Mouse (Mus musculus) lung, postnatal 4 days (tissue): ENCODE measurements around the gene Shc4.

Source experiments
- DNase-seq, 2 experiments: peaks; one replicate each; pipeline ENCODE4 v3.0.0; 2021

The Shc4 gene

DNA sequence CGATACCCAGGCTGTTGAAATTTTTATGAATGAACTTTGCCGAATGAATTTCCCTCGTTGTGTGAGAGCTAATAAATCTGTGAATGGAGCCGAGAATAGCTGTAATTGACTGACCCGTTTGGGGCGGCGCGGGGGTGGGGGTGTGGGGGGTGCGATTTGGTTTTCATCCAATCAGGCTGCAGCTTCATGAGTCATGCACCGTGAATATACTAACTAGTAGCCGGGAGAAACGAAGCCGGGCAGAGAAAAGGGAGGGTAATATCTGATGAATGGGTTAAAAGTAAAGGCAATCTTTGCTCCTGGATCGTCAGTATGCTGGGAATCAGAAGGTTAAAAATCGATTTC is at the start of gene Shc4:
TSS of gene Shc4 (minus strand) at position 63 of the 345 bp plus-strand sequence.
- no peak for DNase-seq

DNA sequence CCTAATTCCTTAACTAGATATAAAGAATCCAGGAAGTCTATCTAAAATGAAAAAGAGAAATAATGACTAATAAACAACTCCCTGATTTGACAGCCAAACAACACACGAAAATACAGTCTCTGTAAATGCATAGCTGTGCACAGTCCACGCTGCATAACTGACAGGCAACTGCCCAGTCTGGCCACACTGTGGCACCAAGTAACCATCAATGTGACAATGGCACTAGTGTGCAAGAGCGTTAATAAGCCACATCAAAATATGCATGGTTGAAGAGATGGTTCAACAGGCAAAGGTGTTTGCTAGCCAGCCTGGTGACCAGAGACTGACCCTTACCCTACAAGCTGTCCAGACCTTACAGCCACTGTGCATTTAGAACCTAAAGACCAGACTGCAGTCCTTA is 41.1 kb upstream of the Shc4 start:
- peak; percentile 26 to 31 for DNase-seq

DNA sequence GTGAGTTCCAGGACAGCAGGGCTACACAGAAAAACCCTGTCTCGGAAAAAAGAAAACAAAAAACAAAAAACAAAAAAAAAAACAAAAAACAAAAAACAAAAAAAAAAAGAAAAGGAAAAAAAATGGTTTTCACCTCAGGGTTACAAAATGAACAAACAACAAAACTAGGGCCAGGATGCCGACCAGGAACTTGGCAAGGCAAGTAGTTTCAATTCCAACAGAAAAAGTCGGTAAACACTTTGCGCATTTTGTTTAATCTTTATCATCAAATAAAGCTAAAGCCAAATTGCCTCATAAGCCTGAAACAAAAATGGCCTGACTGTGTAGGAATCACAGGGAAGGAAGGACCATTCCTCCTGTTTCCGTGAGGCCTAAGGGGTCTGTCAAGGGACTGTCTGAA is 40.6 kb upstream of the Shc4 start:
- DNase-seq = no peak

DNA sequence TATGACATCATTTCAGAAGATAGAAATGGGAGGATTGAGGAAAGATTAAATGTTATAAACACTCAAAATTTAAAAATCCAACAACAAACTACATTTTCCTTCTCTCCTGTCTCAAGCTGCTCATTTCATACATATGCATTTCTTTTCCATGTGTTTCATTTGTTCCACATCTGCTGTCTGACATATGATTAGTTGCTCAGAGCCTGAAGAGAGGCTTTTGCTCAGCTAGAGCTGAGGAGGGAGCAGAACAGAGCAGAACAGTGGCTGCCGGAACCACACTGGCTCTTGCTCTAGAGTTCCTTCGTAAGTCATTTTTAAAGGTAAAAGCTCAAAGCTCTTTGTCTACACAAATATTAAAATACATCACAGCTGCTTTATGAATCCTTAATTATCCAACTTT is 25.4 kb upstream of the Shc4 start:
- no peak for DNase-seq

DNA sequence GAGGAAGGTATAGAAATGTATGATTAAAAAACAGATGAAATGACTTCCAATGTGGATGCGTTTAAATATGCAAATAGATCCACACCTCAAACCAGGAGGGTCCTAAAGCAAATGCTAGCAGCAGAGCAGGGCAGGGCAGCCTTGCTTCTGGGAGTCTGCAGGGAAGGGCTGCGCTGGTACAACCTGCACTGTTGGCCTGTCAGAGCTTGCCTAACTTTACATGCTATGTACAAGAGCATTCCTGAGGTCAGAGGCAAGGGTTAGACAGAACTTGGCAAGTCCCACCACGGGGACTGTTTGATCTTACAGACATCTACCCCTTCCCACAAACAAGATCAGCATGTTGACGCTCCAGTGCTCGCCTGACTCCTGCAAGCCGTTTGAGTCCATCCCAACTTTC is 15.4 kb upstream of the Shc4 start:
- DNase-seq = no peak

DNA sequence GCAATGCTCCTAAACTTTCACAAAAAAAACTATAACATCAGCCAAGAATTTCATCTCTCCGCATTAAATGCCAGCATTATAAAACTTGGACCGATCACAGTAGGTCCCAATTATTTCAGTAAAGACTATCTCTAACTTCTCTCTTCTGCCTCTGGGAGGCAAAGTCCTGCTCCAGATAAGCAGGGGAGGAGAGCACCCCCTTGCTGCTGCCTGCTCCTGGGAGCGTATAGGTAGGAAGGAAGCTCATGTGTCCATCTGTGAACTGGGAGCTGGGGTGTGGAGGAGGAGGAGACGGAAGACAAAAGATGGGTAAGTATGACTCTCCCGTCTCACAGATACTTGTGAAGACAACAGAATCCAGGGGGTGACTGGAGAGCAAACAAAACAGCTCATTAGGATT is 14.8 kb upstream of the Shc4 start:
- DNase-seq = no peak

DNA sequence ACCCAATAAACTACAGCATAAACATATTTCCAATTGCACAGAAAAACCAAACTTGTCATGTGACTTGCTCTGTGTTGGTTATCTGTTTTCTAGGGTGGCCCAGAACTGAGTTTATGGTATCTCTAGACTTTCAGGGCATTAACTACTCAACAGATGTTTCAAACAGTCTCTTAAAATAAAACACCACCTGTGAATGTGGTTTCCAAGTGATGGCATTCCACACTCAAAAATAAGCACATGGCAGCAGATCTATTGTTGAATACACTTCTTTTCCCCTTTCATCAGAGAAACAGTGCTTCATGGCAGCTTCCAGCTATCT is 12.0 kb upstream of the Shc4 start:
- DNase-seq = no peak

GRCm38 (mm10) chr2:125735333-125736024 is 11.5 kb upstream of the Shc4 start:
- no peak for DNase-seq

GRCm38 (mm10) chr2:125734741-125735140 is 10.8 kb upstream of the Shc4 start:
- DNase-seq = no peak

- DNase-seq = peak; percentile 94 to 96
Measured at GRCm38 (mm10) chr2:125731763-125732560, 8.0 kb upstream of the Shc4 start.

DNA sequence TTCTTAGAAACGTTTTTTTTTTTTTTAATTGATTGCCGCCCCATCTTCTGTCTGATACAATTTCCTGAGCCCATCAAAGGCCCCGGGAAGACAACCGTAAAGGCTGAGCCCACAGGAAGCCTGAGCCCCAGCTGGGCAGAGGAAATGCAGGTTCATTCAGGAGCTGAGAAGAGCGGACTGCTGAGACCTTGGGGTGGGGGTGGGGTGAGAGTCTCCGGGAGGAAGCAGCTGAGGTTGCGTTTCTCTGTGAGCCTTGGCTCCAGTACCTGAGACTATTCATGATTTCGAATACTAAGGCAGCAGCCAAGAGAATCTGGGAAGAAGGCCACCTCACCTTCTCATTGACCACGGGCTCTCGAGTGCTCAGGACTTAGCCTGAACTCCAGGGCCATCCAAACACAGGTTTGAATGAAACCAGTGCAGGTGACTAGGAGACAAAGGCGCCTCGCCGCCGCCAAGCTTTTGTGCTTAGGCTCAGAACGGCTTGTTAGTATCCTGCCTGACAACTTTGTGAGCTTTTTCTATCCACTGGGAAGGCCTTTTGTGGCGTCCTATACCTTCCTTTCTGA is 682 bp upstream of the Shc4 start:
- no peak for DNase-seq

- peak; percentile 69 to 79 for DNase-seq
Measured at GRCm38 (mm10) chr2:125723408-125724085, 401 bp downstream of the Shc4 start.

DNA sequence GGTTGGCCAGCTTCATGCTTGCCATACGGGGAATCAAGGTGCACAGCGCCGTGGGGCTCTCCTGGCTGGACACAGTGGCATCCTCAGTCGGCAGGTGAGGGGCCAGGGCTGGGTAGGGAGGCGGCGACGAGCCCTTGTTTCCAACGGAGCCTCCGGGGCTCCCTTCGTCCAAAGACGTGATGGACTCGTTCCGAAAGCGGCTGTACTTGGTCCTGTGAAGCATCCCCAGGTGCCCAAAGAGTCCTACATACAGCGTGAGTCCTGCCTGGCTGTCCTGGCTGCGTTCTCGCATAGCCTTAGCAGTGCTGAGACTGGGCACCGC is 901 bp downstream of the Shc4 start:
- no peak for DNase-seq

GRCm38 (mm10) chr2:125716599-125716998 is 7.3 kb downstream of the Shc4 start:
- no peak for DNase-seq

DNA sequence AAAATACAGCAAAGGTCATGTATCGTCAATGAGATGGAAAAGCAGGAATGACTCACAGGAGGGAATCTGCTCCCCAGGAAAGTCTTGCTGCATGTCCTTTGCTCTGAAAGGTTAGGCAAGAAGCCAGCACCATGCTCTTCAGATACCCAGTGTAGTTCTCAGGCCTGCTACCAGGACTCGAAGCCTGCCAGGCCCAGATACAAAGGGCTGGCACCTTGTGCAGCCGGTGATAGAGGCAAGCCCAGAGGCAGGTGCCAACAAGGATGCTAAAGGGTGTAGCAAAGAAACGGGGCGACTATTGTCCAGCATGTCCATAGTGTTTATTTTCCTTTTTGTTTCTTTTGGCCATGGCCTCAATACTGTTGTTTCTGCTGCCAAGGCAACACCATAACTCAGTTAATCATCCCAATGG is 17.4 kb downstream of the Shc4 start:
- peak in 1 of 2 experiments; percentile 50 for DNase-seq

- DNase-seq = no peak
Measured at GRCm38 (mm10) chr2:125704907-125705631, 18.9 kb downstream of the Shc4 start.

DNA sequence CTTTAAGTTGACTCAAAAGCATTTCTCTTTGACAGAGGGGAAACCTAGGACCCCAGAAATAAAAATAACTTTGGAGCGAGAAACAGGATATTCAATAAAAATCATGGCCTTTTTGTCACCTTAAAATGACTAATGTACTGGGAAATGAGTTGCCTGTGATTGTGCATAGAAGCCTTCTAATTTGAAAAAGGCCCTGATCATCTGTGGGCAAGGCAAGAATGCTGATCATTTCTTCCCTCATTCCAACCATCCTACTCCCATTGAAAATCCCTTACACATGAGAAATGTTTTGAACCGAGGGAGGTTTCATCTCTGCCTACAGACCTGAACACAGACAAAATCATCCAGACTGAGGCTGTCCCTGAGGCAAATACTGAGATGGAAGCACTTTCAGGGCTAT is 21.1 kb downstream of the Shc4 start:
- no peak for DNase-seq

GRCm38 (mm10) chr2:125701606-125702005 is 22.3 kb downstream of the Shc4 start:
- DNase-seq = no peak

DNA sequence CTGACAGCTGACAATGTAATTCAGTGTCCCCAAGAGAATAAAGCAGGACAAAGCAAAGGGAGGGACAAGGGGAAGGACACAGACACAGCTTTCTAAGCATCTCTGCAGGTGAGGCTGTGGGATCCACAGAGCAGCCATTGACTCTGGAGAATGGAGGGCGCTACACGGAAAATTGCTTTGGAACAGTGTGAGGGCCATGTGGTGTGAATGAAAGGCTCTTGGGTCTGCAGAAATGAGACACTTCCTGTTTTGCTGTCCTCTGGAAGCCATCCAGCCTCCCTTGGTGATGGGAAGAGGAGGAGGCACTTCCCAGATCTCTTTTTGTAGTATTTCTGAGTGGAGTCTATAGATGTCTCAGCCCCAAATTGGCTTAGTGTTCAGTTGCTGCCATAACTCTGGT is 27.7 kb downstream of the Shc4 start:
- DNase-seq = peak; percentile 58 to 61

- DNase-seq = no peak
Measured at GRCm38 (mm10) chr2:125694798-125695197, 29.1 kb downstream of the Shc4 start.

GRCm38 (mm10) chr2:125692010-125692409 is 31.9 kb downstream of the Shc4 start:
- no peak for DNase-seq

- no peak for DNase-seq
Measured at GRCm38 (mm10) chr2:125685441-125686150, 38.4 kb downstream of the Shc4 start.
